21 mouse cellular contexts compared by ENCODE assay signal in genomic region chr5:127438639-127439038, GRCm38 (mm10).
A peak's percentile ranks its signal among the peaks of the same experiment; 100 is the strongest.
DNase-seq lines count a peak whose midpoint lies in the region; ATAC-seq and TF ChIP-seq lines count a peak whose summit lies in the region.
"Had no signal": no experiment of that assay in that cellular context is flagged by ENCODE, and none has a peak within 500 bp of the region (broad histone marks: within the 10 kb centered on the region; RNA-seq: fewer than 3 reads in every experiment).

No protein-coding gene starts in this region.

- no peak overlapping the region for H3K4me3 ChIP-seq in forebrain, postnatal 0 days (ENCODE audit: low read depth, low read length)
- no peak overlapping the region for H3K4me3 ChIP-seq in forebrain, embryonic 13.5 days
- H3K4me3 ChIP-seq in liver, embryonic 14.5 days (ENCODE audit: insufficient read depth in 1 of 2, low read depth in 2 of 2, low read length in 2 of 2) = no peak overlapping the region
- no peak overlapping the region for H3K4me3 ChIP-seq in liver, embryonic 12.5 days
- no peak overlapping the region for H3K4me3 ChIP-seq in ES-Bruce4 (ENCODE audit: low read depth, low read length)
- H3K4me3 ChIP-seq: embryonic facial prominence, embryonic 15.5 days; hindbrain, embryonic 15.5 days; limb, embryonic 10.5 days; liver, embryonic 15.5 days; stomach, embryonic 15.5 days had no signal

- H3K4me1 ChIP-seq in forebrain, postnatal 0 days (ENCODE audit: insufficient read depth) = no peaks in the 10 kb centered on the region
- peaks cover 9% of the 10 kb centered on the region for H3K4me1 ChIP-seq in forebrain, embryonic 13.5 days
- H3K4me1 ChIP-seq in liver, embryonic 14.5 days (replicated peaks; ENCODE audit: control insufficient read depth in 2 of 2, insufficient read depth in 2 of 2, low read length in 1 of 2) = no peaks in the 10 kb centered on the region
- H3K4me1 ChIP-seq in liver, embryonic 12.5 days = no peaks in the 10 kb centered on the region
- no peaks in the 10 kb centered on the region for H3K4me1 ChIP-seq in ES-Bruce4 (ENCODE audit: control insufficient read depth, insufficient read depth, low read length)
- H3K4me1 ChIP-seq: embryonic facial prominence, embryonic 15.5 days; limb, embryonic 10.5 days; liver, embryonic 15.5 days; stomach, embryonic 15.5 days had no signal

- H3K9me3 ChIP-seq in forebrain, postnatal 0 days (ENCODE audit: low read length) = peaks cover 4% of the 10 kb centered on the region; the same call in 1 of the 2 replicates
- peaks cover 6% of the 10 kb centered on the region; the same call in 1 of the 2 replicates for H3K9me3 ChIP-seq in forebrain, embryonic 13.5 days (replicated peaks)
- no peaks in the 10 kb centered on the region for H3K9me3 ChIP-seq in liver, embryonic 14.5 days (ENCODE audit: control insufficient read depth, low read length)
- peaks cover 32% of the 10 kb centered on the region; the same call in 1 of the 2 replicates for H3K9me3 ChIP-seq in liver, embryonic 12.5 days (replicated peaks)
- no peaks in the 10 kb centered on the region for H3K9me3 ChIP-seq in ES-Bruce4 (replicated peaks; ENCODE audit: control insufficient read depth, insufficient read depth, low read length, poor library complexity, severe bottlenecking)
- H3K9me3 ChIP-seq: embryonic facial prominence, embryonic 15.5 days; hindbrain, embryonic 15.5 days; limb, embryonic 10.5 days; liver, embryonic 15.5 days; stomach, embryonic 15.5 days had no signal

- H3K4me2 ChIP-seq in forebrain, postnatal 0 days (ENCODE audit: low read depth) = no peak overlapping the region
- H3K4me2 ChIP-seq in forebrain, embryonic 13.5 days = no peak overlapping the region
- H3K4me2 ChIP-seq in liver, embryonic 14.5 days (ENCODE audit: low read depth) = no peak overlapping the region
- H3K4me2 ChIP-seq in liver, embryonic 12.5 days = no peak overlapping the region
- H3K4me2 ChIP-seq: embryonic facial prominence, embryonic 15.5 days; hindbrain, embryonic 15.5 days; liver, embryonic 15.5 days; stomach, embryonic 15.5 days had no signal

- H3K9ac ChIP-seq in forebrain, postnatal 0 days = no peak overlapping the region
- H3K9ac ChIP-seq in forebrain, embryonic 13.5 days = no peak overlapping the region
- no peak overlapping the region for H3K9ac ChIP-seq in liver, embryonic 14.5 days (replicated peaks)
- H3K9ac ChIP-seq in liver, embryonic 12.5 days = no peak overlapping the region
- H3K9ac ChIP-seq in ES-Bruce4 (ENCODE audit: low read depth, poor library complexity, severe bottlenecking) = no peak overlapping the region
- H3K9ac ChIP-seq: embryonic facial prominence, embryonic 15.5 days; hindbrain, embryonic 15.5 days; liver, embryonic 15.5 days; stomach, embryonic 15.5 days had no signal

- WGBS in forebrain, postnatal 0 days = 92% methylated on average over 4 of the region's 4 CpGs
- 89% methylated on average over 4 of the region's 4 CpGs for WGBS in forebrain, embryonic 13.5 days
- 64% methylated on average over 4 of the region's 4 CpGs for WGBS in liver, embryonic 14.5 days (ENCODE audit: insufficient replicate concordance)
- 74% methylated on average over 4 of the region's 4 CpGs for WGBS in liver, embryonic 12.5 days (ENCODE audit: insufficient replicate concordance)

- no peaks in the 10 kb centered on the region for H3K36me3 ChIP-seq in forebrain, postnatal 0 days (ENCODE audit: insufficient read depth)
- no peaks in the 10 kb centered on the region for H3K36me3 ChIP-seq in forebrain, embryonic 13.5 days (ENCODE audit: poor library complexity, severe bottlenecking)
- no peaks in the 10 kb centered on the region for H3K36me3 ChIP-seq in liver, embryonic 14.5 days (replicated peaks; ENCODE audit: control insufficient read depth, insufficient read depth, low read depth)
- H3K36me3 ChIP-seq in liver, embryonic 12.5 days = no peaks in the 10 kb centered on the region
- H3K36me3 ChIP-seq in ES-Bruce4 (ENCODE audit: control insufficient read depth, insufficient read depth, low read length, poor library complexity, severe bottlenecking) = no peaks in the 10 kb centered on the region
- H3K36me3 ChIP-seq: embryonic facial prominence, embryonic 15.5 days; hindbrain, embryonic 15.5 days; liver, embryonic 15.5 days; stomach, embryonic 15.5 days had no signal

- ATAC-seq in forebrain, postnatal 0 days = no peak
- ATAC-seq in forebrain, embryonic 13.5 days = no peak
- no peak for ATAC-seq in liver, embryonic 14.5 days (ENCODE audit: insufficient read depth)
- ATAC-seq in liver, embryonic 12.5 days = no peak

- no peaks in the 10 kb centered on the region for H3K27me3 ChIP-seq in forebrain, postnatal 0 days (ENCODE audit: insufficient read depth, low read length)
- H3K27me3 ChIP-seq in forebrain, embryonic 13.5 days = no peaks in the 10 kb centered on the region
- H3K27me3 ChIP-seq in liver, embryonic 14.5 days (ENCODE audit: control insufficient read depth, insufficient read depth, low read length) = no peaks in the 10 kb centered on the region
- H3K27me3 ChIP-seq in liver, embryonic 12.5 days (replicated peaks) = no peaks in the 10 kb centered on the region
- no peaks in the 10 kb centered on the region for H3K27me3 ChIP-seq in ES-Bruce4 (ENCODE audit: control insufficient read depth, insufficient read depth, low read length, poor library complexity, severe bottlenecking)
- H3K27me3 ChIP-seq: embryonic facial prominence, embryonic 15.5 days; hindbrain, embryonic 15.5 days; liver, embryonic 15.5 days; stomach, embryonic 15.5 days had no signal

- no peak for DNase-seq in forebrain, postnatal 0 days
- no peak for DNase-seq in liver, embryonic 14.5 days (ENCODE audit: low read depth in 3 of 3, low spot score in 3 of 3)
- peak; percentile 51 for DNase-seq in ZHBTc4 (ENCODE audit: low read depth, low spot score)
- DNase-seq in c-Kit-positive CD71-positive TER-119-positive erythroid progenitor cells, embryonic 14.5 days (ENCODE audit: low spot score) = no peak
- no peak for DNase-seq in layer of hippocampus, postnatal 36 days
- DNase-seq: adrenal gland, postnatal 36 days; cerebellum, postnatal 25 days; heart, adult 18-20 months; heart, postnatal 36 days; kidney, adult 11 months; kidney, postnatal 10 days; retina, postnatal 1 day; thymus, postnatal 14 days had no signal

- TF ChIP-seq CTCF in forebrain, postnatal 0 days (IDR thresholded peaks at IDR 0.05; ENCODE audit: low read depth) = 0 out of 2 replicates have a peak, but pooled peaks have one; percentile 12
- peak; percentile 44; the same call in 1 of the 2 replicates for TF ChIP-seq CTCF in liver, embryonic 14.5 days (IDR thresholded peaks at IDR 0.05; ENCODE audit: low read depth)
- peak; percentile 42 for TF ChIP-seq CTCF in ES-Bruce4 (IDR thresholded peaks at IDR 0.05; ENCODE audit: low read depth, low read length)

- no peak for TF ChIP-seq POLR2A in ES-Bruce4 (IDR thresholded peaks at IDR 0.05; ENCODE audit: insufficient read depth, low read length)

- TF ChIP-seq EP300 in liver, embryonic 14.5 days (IDR thresholded peaks at IDR 0.05; ENCODE audit: low read depth) = no peak
- TF ChIP-seq EP300 in ES-Bruce4 (IDR thresholded peaks at IDR 0.05; ENCODE audit: insufficient read depth, low read depth, low read length) = no peak

- no peak overlapping the region for H3K27ac ChIP-seq in forebrain, postnatal 0 days (ENCODE audit: low read depth, low read length)
- H3K27ac ChIP-seq in forebrain, embryonic 13.5 days = no peak overlapping the region
- H3K27ac ChIP-seq in liver, embryonic 14.5 days = no peak overlapping the region
- H3K27ac ChIP-seq in liver, embryonic 12.5 days = no peak overlapping the region
- H3K27ac ChIP-seq in ES-Bruce4 (ENCODE audit: insufficient read depth, low read length) = no peak overlapping the region
- H3K27ac ChIP-seq: embryonic facial prominence, embryonic 15.5 days; hindbrain, embryonic 15.5 days; limb, embryonic 10.5 days; liver, embryonic 15.5 days; stomach, embryonic 15.5 days had no signal
